In genomic region chr3:147244911-147245430, GRCm38 (mm10) we compare ENCODE assay signal across 26 mouse cellular contexts.
DNase-seq lines count a peak whose midpoint lies in the region; ATAC-seq and TF ChIP-seq lines count a peak whose summit lies in the region.
"Had no signal": no experiment of that assay in that cellular context is flagged by ENCODE, and none has a peak within 500 bp of the region (broad histone marks: within the 10 kb centered on the region; RNA-seq: fewer than 3 reads in every experiment).

No protein-coding gene starts in this region.

- no peak for DNase-seq in hindbrain, embryonic 10.5 days (ENCODE audit: low spot score)
- DNase-seq in midbrain, postnatal 0 days (ENCODE audit: low spot score): peak; percentile 31
- no peak for DNase-seq in midbrain, embryonic 11.5 days (ENCODE audit: low spot score, missing footprints)
- peak; percentile 53 to 62 for DNase-seq in cerebellum, postnatal 10 days
- no peak for DNase-seq in heart, adult 8-10 months (ENCODE audit: low spot score)
- DNase-seq: adrenal gland, adult 8-10 months; gastrocnemius, postnatal 10 days; heart, postnatal 10 days; layer of hippocampus, adult 9-11 months; lung, postnatal 4 days; thymus, adult 18-20 months had no signal

- H3K9me3 ChIP-seq in hindbrain, embryonic 13.5 days: no peaks in the 10 kb centered on the region
- no peaks in the 10 kb centered on the region for H3K9me3 ChIP-seq in hindbrain, embryonic 10.5 days
- no peaks in the 10 kb centered on the region for H3K9me3 ChIP-seq in midbrain, postnatal 0 days (ENCODE audit: low read length)
- no peaks in the 10 kb centered on the region for H3K9me3 ChIP-seq in midbrain, embryonic 11.5 days (ENCODE audit: control insufficient read depth, low read length)
- H3K9me3 ChIP-seq: forebrain, embryonic 10.5 days; heart, embryonic 12.5 days; hindbrain, embryonic 15.5 days; limb, embryonic 15.5 days; liver, embryonic 15.5 days; lung, embryonic 15.5 days; midbrain, embryonic 15.5 days; neural tube, embryonic 13.5 days had no signal

- 0 out of 2 replicates have a peak, but pooled peaks cover 2% of the 10 kb centered on the region for H3K4me1 ChIP-seq in hindbrain, embryonic 13.5 days (replicated peaks)
- peaks cover 9% of the 10 kb centered on the region for H3K4me1 ChIP-seq in hindbrain, embryonic 10.5 days (replicated peaks)
- no peaks in the 10 kb centered on the region for H3K4me1 ChIP-seq in midbrain, postnatal 0 days (ENCODE audit: insufficient read depth, low read length)
- no peaks in the 10 kb centered on the region; the same call in 1 of the 2 replicates for H3K4me1 ChIP-seq in midbrain, embryonic 11.5 days (ENCODE audit: control insufficient read depth, insufficient read depth, low read length)
- H3K4me1 ChIP-seq: hindbrain, embryonic 15.5 days; limb, embryonic 15.5 days; liver, embryonic 15.5 days; lung, embryonic 15.5 days; midbrain, embryonic 15.5 days; neural tube, embryonic 13.5 days had no signal

- no peak overlapping the region for H3K4me2 ChIP-seq in hindbrain, embryonic 13.5 days
- H3K4me2 ChIP-seq in midbrain, postnatal 0 days (ENCODE audit: low read depth, low read length, poor library complexity, severe bottlenecking): no peak overlapping the region
- H3K4me2 ChIP-seq in midbrain, embryonic 11.5 days: no peak overlapping the region
- H3K4me2 ChIP-seq: heart, embryonic 12.5 days; hindbrain, embryonic 15.5 days; limb, embryonic 15.5 days; liver, embryonic 15.5 days; lung, embryonic 15.5 days; midbrain, embryonic 15.5 days; neural tube, embryonic 13.5 days had no signal

- H3K27ac ChIP-seq in hindbrain, embryonic 13.5 days: no peak overlapping the region
- no peak overlapping the region for H3K27ac ChIP-seq in hindbrain, embryonic 10.5 days
- H3K27ac ChIP-seq in midbrain, postnatal 0 days (ENCODE audit: low read depth, low read length): no peak overlapping the region
- no peak overlapping the region for H3K27ac ChIP-seq in midbrain, embryonic 11.5 days (ENCODE audit: low read depth, low read length)
- H3K27ac ChIP-seq: forebrain, embryonic 10.5 days; hindbrain, embryonic 15.5 days; left cerebral cortex, adult 2 months; limb, embryonic 15.5 days; liver, embryonic 15.5 days; lung, embryonic 15.5 days; midbrain, embryonic 15.5 days; neural tube, embryonic 13.5 days had no signal

- 0 out of 2 replicates have a peak, but pooled peaks have one; percentile 24 for ATAC-seq in hindbrain, embryonic 13.5 days (ENCODE audit: low FRiP score)
- no peak for ATAC-seq in midbrain, postnatal 0 days (ENCODE audit: low FRiP score)
- ATAC-seq in midbrain, embryonic 11.5 days (ENCODE audit: low FRiP score): no peak
- ATAC-seq in activated CD4-positive, CD25-positive, alpha-beta regulatory T cell, adult 4 months: no peak
- ATAC-seq: forebrain, embryonic 16.5 days; intestine, embryonic 16.5 days; midbrain, embryonic 15.5 days had no signal

- TF ChIP-seq CTCF in midbrain, postnatal 0 days (IDR thresholded peaks at IDR 0.05): no peak

- WGBS in hindbrain, embryonic 13.5 days: 79% methylated on average over 5 of the region's 5 CpGs
- 77% methylated on average over 5 of the region's 5 CpGs for WGBS in hindbrain, embryonic 10.5 days
- 79% methylated on average over 5 of the region's 5 CpGs for WGBS in midbrain, postnatal 0 days
- 83% methylated on average over 5 of the region's 5 CpGs for WGBS in midbrain, embryonic 11.5 days

- H3K4me3 ChIP-seq in hindbrain, embryonic 13.5 days: no peak overlapping the region
- H3K4me3 ChIP-seq in hindbrain, embryonic 10.5 days: no peak overlapping the region
- no peak overlapping the region for H3K4me3 ChIP-seq in midbrain, postnatal 0 days (ENCODE audit: low read depth, low read length)
- no peak overlapping the region for H3K4me3 ChIP-seq in midbrain, embryonic 11.5 days (ENCODE audit: low read depth, low read length)
- H3K4me3 ChIP-seq: forebrain, embryonic 10.5 days; heart, embryonic 12.5 days; hindbrain, embryonic 15.5 days; left cerebral cortex, adult 2 months; limb, embryonic 15.5 days; liver, embryonic 15.5 days; lung, embryonic 15.5 days; midbrain, embryonic 15.5 days; myocyte; neural tube, embryonic 13.5 days had no signal

- no peaks in the 10 kb centered on the region for H3K36me3 ChIP-seq in hindbrain, embryonic 13.5 days
- H3K36me3 ChIP-seq in hindbrain, embryonic 10.5 days: no peaks in the 10 kb centered on the region
- no peaks in the 10 kb centered on the region for H3K36me3 ChIP-seq in midbrain, postnatal 0 days (ENCODE audit: insufficient read depth, low read length)
- H3K36me3 ChIP-seq in midbrain, embryonic 11.5 days (ENCODE audit: control insufficient read depth, insufficient read depth, low read length): no peaks in the 10 kb centered on the region
- H3K36me3 ChIP-seq: forebrain, embryonic 10.5 days; G1E; heart, embryonic 12.5 days; hindbrain, embryonic 15.5 days; limb, embryonic 15.5 days; liver, embryonic 15.5 days; lung, embryonic 15.5 days; midbrain, embryonic 15.5 days; neural tube, embryonic 13.5 days had no signal

- H3K9ac ChIP-seq in hindbrain, embryonic 13.5 days: no peak overlapping the region
- H3K9ac ChIP-seq in midbrain, postnatal 0 days (replicated peaks; ENCODE audit: low read length, poor library complexity, severe bottlenecking): no peak overlapping the region
- H3K9ac ChIP-seq in midbrain, embryonic 11.5 days (ENCODE audit: low read length): no peak overlapping the region
- H3K9ac ChIP-seq: heart, embryonic 12.5 days; hindbrain, embryonic 15.5 days; limb, embryonic 15.5 days; liver, embryonic 15.5 days; lung, embryonic 15.5 days; midbrain, embryonic 15.5 days; neural tube, embryonic 13.5 days had no signal

- no peaks in the 10 kb centered on the region for H3K27me3 ChIP-seq in hindbrain, embryonic 13.5 days
- H3K27me3 ChIP-seq in hindbrain, embryonic 10.5 days (ENCODE audit: insufficient read depth, poor library complexity, severe bottlenecking): no peaks in the 10 kb centered on the region; the same call in none of the 2 replicates
- no peaks in the 10 kb centered on the region for H3K27me3 ChIP-seq in midbrain, postnatal 0 days (ENCODE audit: insufficient read depth, low read length)
- no peaks in the 10 kb centered on the region; the same call in 1 of the 2 replicates for H3K27me3 ChIP-seq in midbrain, embryonic 11.5 days (ENCODE audit: control insufficient read depth, insufficient read depth, low read length)
- H3K27me3 ChIP-seq: heart, embryonic 12.5 days; hindbrain, embryonic 15.5 days; limb, embryonic 15.5 days; liver, embryonic 15.5 days; lung, embryonic 15.5 days; midbrain, embryonic 15.5 days; neural tube, embryonic 13.5 days had no signal

Comparison
In these comparisons a context has a peak if more than half of its experiments do, and no peak if none do; other contexts are left out.
1. DNase-seq: peak in midbrain, postnatal 0 days (single experiment) and cerebellum, postnatal 10 days (2 of 2); none in hindbrain, embryonic 10.5 days (single experiment), midbrain, embryonic 11.5 days (single experiment) and heart, adult 8-10 months (single experiment).